Mouse (Mus musculus): ENCODE measurements around the gene Plppr3. TPM values are rescaled to one million over a fixed set of nuclear protein-coding genes. Genes with fewer than 3 reads are reported as not detected.

The Plppr3 gene
- total and polyA plus RNA-seq, 3 experiments = 0.85 to 6.2 TPM; not detected in 1

DNA sequence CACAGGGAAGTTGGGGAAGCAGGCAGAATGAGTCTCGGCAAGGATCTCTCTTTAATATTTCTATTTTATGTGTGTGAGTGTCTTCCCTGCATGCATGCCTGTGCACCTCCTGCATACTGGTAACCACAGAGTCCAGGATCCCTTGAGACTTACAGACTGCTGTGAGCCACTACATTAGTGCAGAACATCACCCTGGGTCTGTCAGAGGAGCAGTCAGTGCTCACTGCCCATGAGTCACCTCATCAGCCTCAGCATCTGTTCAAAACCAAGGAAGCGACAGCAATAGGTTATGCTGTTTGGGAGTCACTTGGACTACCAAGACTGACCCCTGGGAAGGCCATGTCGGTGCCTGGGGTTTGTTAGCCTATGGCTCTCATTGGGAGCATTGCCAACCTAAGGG is 32.1 kb downstream of the Plppr3 start:
- DNase-seq (ENCODE audit: low read depth, low spot score) = no peak

DNA sequence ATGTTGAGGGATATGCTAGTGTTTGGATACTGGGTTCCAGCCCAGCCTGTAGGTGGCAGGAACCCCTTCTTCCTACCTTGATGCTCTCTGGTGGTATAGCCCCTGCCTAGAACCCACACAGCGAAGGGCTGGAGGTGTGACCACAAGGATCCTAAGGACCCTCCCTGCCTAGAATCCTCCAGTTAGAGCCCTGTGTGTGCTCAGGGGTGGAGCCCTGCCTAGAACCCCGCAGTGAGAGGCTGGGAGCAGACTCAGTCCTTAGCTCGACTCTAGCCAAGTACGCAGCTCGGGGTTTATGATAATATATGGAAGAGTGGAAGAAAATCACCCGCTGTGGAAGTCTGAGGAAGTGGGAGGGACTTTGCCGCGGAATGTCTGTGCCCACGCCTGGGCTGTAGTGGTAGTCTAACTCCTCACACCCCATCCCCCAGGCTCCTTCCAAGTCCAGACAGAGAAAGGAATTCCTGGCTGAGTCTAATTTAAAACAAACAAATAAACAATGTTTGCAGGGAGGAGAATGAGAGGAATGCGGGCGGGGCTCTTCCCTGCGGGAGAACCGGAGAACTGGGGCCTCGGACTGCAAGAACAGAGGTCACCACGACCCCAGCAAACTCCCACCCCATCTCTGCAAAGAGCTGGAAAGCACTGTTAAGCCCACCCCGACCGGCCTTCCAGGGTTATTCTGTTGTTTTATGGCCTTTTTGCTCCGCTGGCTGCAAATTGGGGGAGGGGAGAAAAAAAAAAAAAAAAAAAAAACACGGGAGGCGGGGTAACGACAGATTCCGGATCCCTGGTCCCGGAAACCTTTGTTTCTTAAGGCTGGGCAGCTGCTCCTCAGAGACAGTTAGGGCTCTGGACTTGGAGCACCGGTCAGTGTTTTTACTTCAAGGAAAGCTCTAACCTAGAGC is 33.5 kb downstream of the Plppr3 start:
- Histone ChIP-seq H3K79me2 (ENCODE audit: control insufficient read depth, insufficient read depth, low read length, poor library complexity) (no peaks in the 10 kb centered on the region), H3K4me1 (ENCODE audit: control insufficient read depth in 1 of 2, insufficient read depth in 2 of 2, low read length in 2 of 2) (peaks cover 0 to 3% of the 10 kb centered on the region in 2 experiments; a peak in 1 of 4 replicates), H3K4me3 (ENCODE audit: control insufficient read depth in 1 of 2, insufficient read depth in 1 of 2, low read depth in 2 of 2, low read length in 2 of 2) (peak overlapping the region; percentile 49 to 80), H3K36me3 (ENCODE audit: control insufficient read depth in 1 of 2, insufficient read depth in 2 of 2, low read length in 2 of 2) (no peaks in the 10 kb centered on the region; a peak in 1 of 4 replicates), H3K9me3 (replicated peaks; ENCODE audit: insufficient read depth, low read length) (no peaks in the 10 kb centered on the region), H3K27me3 (ENCODE audit: control insufficient read depth in 1 of 2, insufficient read depth in 2 of 2, low read length in 2 of 2) (no peaks in the 10 kb centered on the region), H3K9ac (ENCODE audit: control insufficient read depth, low read depth, low read length, poor library complexity, severe bottlenecking) (peak overlapping the region; percentile 67), H3K27ac (ENCODE audit: control insufficient read depth, low read depth, low read length) (no peak overlapping the region)
- peak; percentile 84 for DNase-seq (ENCODE audit: low read depth, low spot score)
- TF ChIP-seq USF1 (IDR thresholded peaks at IDR 0.05; ENCODE audit: low read depth, low read length) (no peak), NRF1 (IDR thresholded peaks at IDR 0.05; ENCODE audit: insufficient read depth, low read depth, low read length, poor library complexity, severe bottlenecking) (peak; percentile 40; the same call in 1 of the 2 replicates), TCF12 (IDR thresholded peaks at IDR 0.05; ENCODE audit: low read depth, low read length) (peak; percentile 62), MAX (IDR thresholded peaks at IDR 0.05; ENCODE audit: low read length) (no peak), JUND (IDR thresholded peaks at IDR 0.05; ENCODE audit: low read depth, low read length) (no peak), RAD21 (IDR thresholded peaks at IDR 0.05; ENCODE audit: low read depth, low read length) (no peak), MAFK (IDR thresholded peaks at IDR 0.05; ENCODE audit: borderline replicate concordance, low read depth, low read length) (no peak), MEF2A (IDR thresholded peaks at IDR 0.05; ENCODE audit: extremely low read depth, insufficient replicate concordance, low read depth, low read length, poor library complexity, severe bottlenecking) (no peak), KAT2A (conservative IDR thresholded peaks at IDR 0.05; ENCODE audit: low read depth, low read length) (no peak), POLR2AphosphoS2 (IDR thresholded peaks at IDR 0.05; ENCODE audit: low read length) (peak; percentile 53; the same call in 1 of the 2 replicates), POLR2A (IDR thresholded peaks at IDR 0.05; ENCODE audit: control insufficient read depth in 1 of 2, insufficient read depth in 1 of 2, low read depth in 1 of 2, low read length in 2 of 2, poor library complexity in 1 of 2) (peak; percentile 41 to 70; a peak in 2 of 4 replicates), ELF1 (IDR thresholded peaks at IDR 0.05; ENCODE audit: low read depth, low read length) (no peak), EP300 (IDR thresholded peaks at IDR 0.05; ENCODE audit: low read depth in 1 of 2, low read length in 2 of 2) (no peak), GABPA (IDR thresholded peaks at IDR 0.05; ENCODE audit: low read depth, low read length) (no peak), CHD1 (IDR thresholded peaks at IDR 0.05; ENCODE audit: low read depth, low read length) (no peak), MYB (IDR thresholded peaks at IDR 0.05; ENCODE audit: low read depth, low read length) (no peak), TBP (IDR thresholded peaks at IDR 0.05; ENCODE audit: low read depth, low read length) (peak; percentile 81), MYC (IDR thresholded peaks at IDR 0.05; ENCODE audit: low read depth, low read length) (no peak), ZC3H11A (IDR thresholded peaks at IDR 0.05; ENCODE audit: low read depth, low read length) (no peak), TAL1 (IDR thresholded peaks at IDR 0.05; ENCODE audit: low read length) (no peak), HCFC1 (IDR thresholded peaks at IDR 0.05; ENCODE audit: low read depth, low read length) (0 out of 2 replicates have a peak, but pooled peaks have one; percentile 3), CTCF (IDR thresholded peaks at IDR 0.05 in 2 of 3, conservative IDR thresholded peaks at IDR 0.05 in 1 of 3; ENCODE audit: control insufficient read depth in 1 of 3, insufficient read depth in 1 of 3, low read depth in 2 of 3, low read length in 3 of 3, poor library complexity in 1 of 3, severe bottlenecking in 1 of 3) (0 out of 6 replicates have a peak, but pooled peaks of 1 of the 3 experiments have one; percentile 4), ZNF384 (IDR thresholded peaks at IDR 0.05; ENCODE audit: low read depth, low read length) (peak; percentile 97), USF2 (IDR thresholded peaks at IDR 0.05; ENCODE audit: borderline replicate concordance in 1 of 2, insufficient read depth in 1 of 2, low read depth in 1 of 2, low read length in 2 of 2) (no peak), ETS1 (IDR thresholded peaks at IDR 0.05; ENCODE audit: low read depth, low read length) (no peak), MXI1 (IDR thresholded peaks at IDR 0.05; ENCODE audit: low read depth, low read length) (peak; percentile 42; the same call in 1 of the 2 replicates), GATA1 (IDR thresholded peaks at IDR 0.05; ENCODE audit: low read depth, low read length) (no peak), CHD2 (IDR thresholded peaks at IDR 0.05; ENCODE audit: low read length) (no peak)

More for the DNA sequence above, 32.1 kb downstream of the Plppr3 start:
- Histone ChIP-seq H3K36me3 (ENCODE audit: control insufficient read depth in 1 of 2, insufficient read depth in 2 of 2, low read length in 2 of 2) (no peaks in the 10 kb centered on the region; a peak in 1 of 4 replicates), H3K27ac (ENCODE audit: control insufficient read depth, low read depth, low read length) (no peak overlapping the region), H3K4me3 (ENCODE audit: control insufficient read depth in 1 of 2, insufficient read depth in 1 of 2, low read depth in 2 of 2, low read length in 2 of 2) (no peak overlapping the region), H3K9ac (ENCODE audit: control insufficient read depth, low read depth, low read length, poor library complexity, severe bottlenecking) (no peak overlapping the region), H3K9me3 (replicated peaks; ENCODE audit: insufficient read depth, low read length) (no peaks in the 10 kb centered on the region), H3K27me3 (ENCODE audit: control insufficient read depth in 1 of 2, insufficient read depth in 2 of 2, low read length in 2 of 2) (no peaks in the 10 kb centered on the region), H3K4me1 (ENCODE audit: control insufficient read depth in 1 of 2, insufficient read depth in 2 of 2, low read length in 2 of 2) (peaks cover 0 to 3% of the 10 kb centered on the region in 2 experiments; a peak in 1 of 4 replicates), H3K79me2 (ENCODE audit: control insufficient read depth, insufficient read depth, low read length, poor library complexity) (no peaks in the 10 kb centered on the region)
- TF ChIP-seq JUND (IDR thresholded peaks at IDR 0.05; ENCODE audit: low read depth, low read length) (no peak), SIN3A (IDR thresholded peaks at IDR 0.05; ENCODE audit: low read length) (no peak), RCOR1 (IDR thresholded peaks at IDR 0.05; ENCODE audit: low read depth, low read length) (no peak), HCFC1 (IDR thresholded peaks at IDR 0.05; ENCODE audit: low read depth, low read length) (no peak)

Data from MEL (cell line).